Mouse (Mus musculus) lung, postnatal 0 days (tissue): ENCODE data around the gene Apoa5. TPM values are rescaled to one million over a fixed set of nuclear protein-coding genes. Genes with fewer than 3 reads are reported as not detected.
"Not testable (repeated sequence)": the region's sequence is repeated elsewhere in the genome, so short reads cannot be mapped to it uniquely, and the experiment has no call there.

Source experiments
- ATAC-seq: fragments of 200-750 bp; cut with Nextera tagmentation; 2 replicates; pipeline ENCODE4 v1.8.0; 2017; ENCODE audit warnings: moderate library complexity
- DNase-seq: peaks from one replicate; pipeline ENCODE4 v3.0.0-alpha.2; 2016; ENCODE audit warnings: low spot score
- H3K27ac ChIP-seq: fragments of 300-500 bp; sonication (generic); 2 replicates; pipeline ENCODE4 v1.5.1; 2014; ENCODE audit warnings: antibody characterized with exemption, mild to moderate bottlenecking, low read length, mixed read lengths
- H3K27me3 ChIP-seq: fragments of 300-500 bp; sonication (generic); replicated peaks from 2 replicates; pipeline ENCODE4 v1.6.1; 2014; ENCODE audit warnings: low read length, mixed read lengths; ENCODE audit not compliant: insufficient read depth
- H3K36me3 ChIP-seq: fragments of 300-500 bp; sonication (generic); 2 replicates; pipeline ENCODE4 v1.6.1; 2014; ENCODE audit warnings: low read length, mixed read lengths; ENCODE audit not compliant: insufficient read depth
- H3K4me1 ChIP-seq: fragments of 300-500 bp; sonication (generic); 2 replicates; pipeline ENCODE4 v1.6.1; 2014; ENCODE audit warnings: antibody characterized with exemption, low read depth, low read length, mixed read lengths; ENCODE audit not compliant: insufficient read depth
- H3K4me2 ChIP-seq: fragments of 300-500 bp; sonication (generic); replicated peaks from 2 replicates; pipeline ENCODE4 v1.6.1; 2014; ENCODE audit warnings: low read depth, mild to moderate bottlenecking, low read length, moderate library complexity, mixed read lengths
- H3K4me3 ChIP-seq: fragments of 300-500 bp; sonication (generic); 2 replicates; pipeline ENCODE4 v1.5.1; 2014; ENCODE audit warnings: low read depth, low read length
- H3K9ac ChIP-seq: fragments of 300-500 bp; sonication (generic); replicated peaks from 2 replicates; pipeline ENCODE4 v1.6.1; 2014; ENCODE audit warnings: low read depth, mild to moderate bottlenecking
- H3K9me3 ChIP-seq: fragments of 300-500 bp; sonication (generic); 2 replicates; pipeline ENCODE4 v1.6.1; 2016; ENCODE audit warnings: low read length, mixed read lengths
- CTCF ChIP-seq: IDR thresholded peaks from 2 replicates; pipeline ENCODE4 v1.5.1; 2016; ENCODE audit warnings: antibody characterized with exemption, mild to moderate bottlenecking
- EP300 ChIP-seq: IDR thresholded peaks from 2 replicates; pipeline ENCODE4 v1.6.1; 2016; ENCODE audit warnings: antibody characterized with exemption, mild to moderate bottlenecking, control low read depth
- WGBS: fragments of 180-500 bp; shearing (Covaris S2); extraction: QIAGEN DNeasy Blood & Tissue Kit; methylation state at CpG from one replicate; pipeline ENCODE4 v1.1.7; 2014; 5-methylcytosine and 5-hydroxymethylcytosine counted together
- polyA plus RNA-seq: library from polyadenylated mRNA; unstranded; fragments of >200 nt; fragmentation: Nextera tagmentation; extraction: Ambion mirVana; gene quantifications from 2 replicates; pipeline ENCODE4 v1.2.1, GENCODE M21; 2015

Gene Apoa5
- polyA plus RNA-seq, 1 experiment from 2014 or later, result 0.06 TPM

DNA sequence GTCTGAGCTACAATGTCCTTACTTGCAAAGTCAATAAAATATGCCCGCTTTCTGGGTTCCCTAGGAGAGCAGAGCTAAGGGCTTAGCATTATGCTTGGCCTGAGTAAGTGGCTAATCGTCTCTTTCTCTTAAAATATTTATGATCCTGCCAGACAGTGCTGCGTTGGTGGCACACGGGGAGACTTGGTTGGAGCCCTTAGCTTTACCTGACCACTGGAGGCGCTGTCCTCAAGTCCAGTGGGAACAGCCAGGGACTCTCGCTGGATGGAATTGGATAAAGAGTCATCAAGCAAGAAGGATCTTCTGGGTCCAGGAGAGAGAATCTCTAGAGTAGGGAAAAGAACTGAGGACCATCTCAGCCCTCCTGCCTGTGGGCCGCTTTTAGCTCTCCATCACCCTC lies 40.7 kb downstream of the Apoa5 start:
- H3K9me3 ChIP-seq, result no peaks in the 10 kb centered on the region
- WGBS, result 10% methylated on average over 7 of the region's 7 CpGs

DNA sequence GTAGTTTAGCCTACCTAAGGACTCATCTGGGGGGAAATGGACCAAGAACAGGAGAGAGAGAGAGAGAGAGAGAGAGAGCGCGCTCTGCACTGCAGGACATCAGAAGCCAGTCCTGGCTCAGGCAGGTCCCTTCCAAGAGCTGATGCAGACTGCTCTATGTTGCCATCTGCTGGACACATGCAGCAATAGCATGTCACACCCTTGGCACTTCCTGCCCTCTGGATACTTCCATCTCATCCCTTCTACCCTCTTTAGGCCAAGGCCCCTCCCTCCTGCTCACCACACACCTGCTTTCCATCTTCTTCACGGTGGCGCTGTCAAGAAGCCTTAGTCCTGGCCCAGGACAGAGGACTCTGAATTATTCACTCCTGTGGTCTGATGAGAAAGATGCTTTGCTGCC lies 46.1 kb downstream of the Apoa5 start:
- H3K36me3 ChIP-seq, result no peaks in the 10 kb centered on the region
- no peak overlapping the region for H3K9ac ChIP-seq
- H3K4me1 ChIP-seq, result no peaks in the 10 kb centered on the region
- peak; percentile 48 for ATAC-seq
- peak; percentile 78 for DNase-seq
- no peaks in the 10 kb centered on the region for H3K27me3 ChIP-seq
- no peak overlapping the region for H3K4me3 ChIP-seq
- TF ChIP-seq CTCF (peak; percentile 97), EP300 (no peak)
- 3% methylated on average over 4 of the region's 4 CpGs for WGBS
- no peak overlapping the region for H3K27ac ChIP-seq
- no peaks in the 10 kb centered on the region for H3K9me3 ChIP-seq
- no peak overlapping the region for H3K4me2 ChIP-seq

More for the DNA sequence above, 40.7 kb downstream of the Apoa5 start:
- Histone ChIP-seq H3K36me3 (no peaks in the 10 kb centered on the region), H3K4me3 (no peak overlapping the region), H3K9ac (no peak overlapping the region), H3K4me2 (no peak overlapping the region), H3K4me1 (no peaks in the 10 kb centered on the region), H3K27ac (no peak overlapping the region), H3K27me3 (no peaks in the 10 kb centered on the region)
- ATAC-seq, result no peak
- peak; percentile 35 for DNase-seq
- no peak for TF ChIP-seq EP300
- TF ChIP-seq CTCF, result peak; percentile 61

DNA sequence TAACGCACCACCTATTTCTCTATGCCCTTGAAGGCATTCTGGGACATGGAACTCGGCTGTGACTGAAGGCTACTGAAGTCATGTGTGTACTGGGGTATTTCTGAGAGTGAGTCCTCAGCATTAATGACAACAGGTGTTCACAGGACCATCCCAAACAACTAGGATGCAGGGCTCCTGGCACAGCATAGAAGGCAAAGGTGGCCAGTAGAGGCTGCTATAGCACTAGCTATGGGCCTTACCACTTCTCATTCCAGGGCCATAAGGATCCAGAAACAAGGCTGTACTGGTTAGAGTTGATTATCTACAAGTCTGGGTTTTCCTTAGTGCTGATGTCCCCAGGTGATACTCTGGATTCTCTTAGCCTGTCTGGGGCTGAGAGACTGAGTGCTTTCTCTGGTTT lies 46.5 kb downstream of the Apoa5 start:
- Histone ChIP-seq H3K4me1 (no peaks in the 10 kb centered on the region), H3K4me2 (no peak overlapping the region), H3K4me3 (no peak overlapping the region), H3K9ac (no peak overlapping the region), H3K9me3 (no peaks in the 10 kb centered on the region), H3K36me3 (no peaks in the 10 kb centered on the region), H3K27me3 (no peaks in the 10 kb centered on the region), H3K27ac (no peak overlapping the region)
- 34% methylated on average over 2 of the region's 2 CpGs for WGBS
- DNase-seq (no peak), ATAC-seq (no peak)
- no peak for TF ChIP-seq EP300
- no peak for TF ChIP-seq CTCF

DNA sequence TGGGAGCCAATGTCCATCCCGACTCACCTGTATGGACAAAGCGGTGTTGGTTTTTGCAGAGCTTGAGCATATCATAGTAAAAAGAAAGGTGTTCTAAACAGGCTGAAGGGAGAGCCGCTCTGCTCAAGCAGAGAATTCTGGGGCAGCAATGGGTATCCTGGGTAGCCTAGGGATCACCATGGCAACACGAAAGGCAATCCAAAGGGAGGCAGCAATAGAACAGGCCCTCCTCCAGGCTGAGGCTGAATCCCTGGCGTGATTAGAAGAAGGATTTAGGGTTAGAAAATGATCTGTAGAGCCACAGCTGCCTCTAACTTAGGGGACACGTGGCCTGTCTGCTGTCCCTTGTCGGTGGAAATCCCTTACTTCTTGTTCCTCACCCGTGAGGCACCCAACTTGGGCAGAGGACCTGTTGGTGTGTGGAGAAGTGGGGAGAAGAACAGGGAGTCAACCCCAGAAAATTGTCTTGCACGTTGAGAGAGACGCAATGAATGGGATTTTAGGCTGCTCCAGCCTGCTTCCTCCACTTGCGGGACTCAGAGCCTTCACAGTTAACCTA lies 47.5 kb downstream of the Apoa5 start:
- no peaks in the 10 kb centered on the region for H3K4me1 ChIP-seq
- WGBS, result 61% methylated on average over 11 of the region's 11 CpGs
- ATAC-seq (no peak), DNase-seq (no peak)
- H3K27ac ChIP-seq, result no peak overlapping the region
- H3K9me3 ChIP-seq, result no peaks in the 10 kb centered on the region
- no peak overlapping the region for H3K9ac ChIP-seq
- H3K4me3 ChIP-seq, result no peak overlapping the region
- no peaks in the 10 kb centered on the region for H3K27me3 ChIP-seq
- TF ChIP-seq EP300 (no peak), CTCF (no peak)
- no peaks in the 10 kb centered on the region for H3K36me3 ChIP-seq
- H3K4me2 ChIP-seq, result no peak overlapping the region

DNA sequence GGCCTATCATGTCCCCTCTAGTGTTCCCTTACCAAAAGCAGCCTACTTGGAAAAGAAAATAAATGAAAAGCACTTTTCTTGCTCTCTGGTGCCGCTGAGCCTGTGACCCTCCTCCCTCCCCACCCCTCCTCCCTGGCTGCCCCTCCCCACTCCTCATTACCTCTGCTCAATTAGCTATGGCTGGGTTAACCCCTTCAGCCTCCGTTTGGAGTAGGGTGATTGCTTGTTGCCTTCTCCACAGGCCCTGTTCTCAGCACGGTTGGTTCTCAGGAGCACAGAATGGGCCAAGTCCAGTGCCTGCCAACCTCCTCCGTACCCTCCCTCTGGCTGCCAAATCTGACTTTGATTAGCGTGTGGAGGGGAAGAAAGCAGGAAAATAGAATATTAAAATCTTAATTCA lies 48.0 kb downstream of the Apoa5 start:
- no peak overlapping the region for H3K9ac ChIP-seq
- H3K36me3 ChIP-seq, result no peaks in the 10 kb centered on the region
- 31% methylated on average over 5 of the region's 5 CpGs for WGBS
- ATAC-seq (no peak), DNase-seq (no peak)
- no peak overlapping the region for H3K27ac ChIP-seq
- no peaks in the 10 kb centered on the region for H3K9me3 ChIP-seq
- no peaks in the 10 kb centered on the region for H3K4me1 ChIP-seq
- TF ChIP-seq EP300, result no peak
- no peak for TF ChIP-seq CTCF
- no peak overlapping the region for H3K4me3 ChIP-seq
- H3K4me2 ChIP-seq, result no peak overlapping the region
- H3K27me3 ChIP-seq, result no peaks in the 10 kb centered on the region

DNA sequence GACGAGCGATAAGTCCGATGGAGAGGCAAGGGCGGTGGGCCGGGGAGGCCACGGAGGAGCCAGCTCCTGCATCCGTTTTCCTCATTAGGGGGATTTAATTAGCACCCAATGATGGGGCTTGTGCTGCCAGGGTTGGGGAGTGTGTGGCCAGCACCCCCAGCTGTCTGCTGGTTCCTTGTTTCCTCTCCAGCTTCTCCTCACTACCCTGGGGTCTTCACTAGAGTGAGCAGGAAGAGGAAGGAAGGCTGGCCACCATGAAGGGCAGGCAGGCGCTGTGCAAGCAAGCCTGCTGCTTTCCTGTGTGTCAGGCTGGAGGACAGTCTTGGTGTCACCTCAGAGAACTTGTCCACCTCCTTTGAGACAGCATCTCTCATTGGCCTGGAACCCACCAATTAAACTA lies 48.5 kb downstream of the Apoa5 start:
- no peak for TF ChIP-seq CTCF
- TF ChIP-seq EP300, result no peak
- H3K27me3 ChIP-seq, result no peaks in the 10 kb centered on the region
- 55% methylated on average over 8 of the region's 8 CpGs for WGBS
- no peak for ATAC-seq
- H3K36me3 ChIP-seq, result no peaks in the 10 kb centered on the region
- no peak overlapping the region for H3K4me2 ChIP-seq
- no peaks in the 10 kb centered on the region for H3K9me3 ChIP-seq
- H3K4me3 ChIP-seq, result no peak overlapping the region
- no peaks in the 10 kb centered on the region for H3K4me1 ChIP-seq
- no peak overlapping the region for H3K9ac ChIP-seq
- H3K27ac ChIP-seq, result no peak overlapping the region
- DNase-seq, result no peak

DNA sequence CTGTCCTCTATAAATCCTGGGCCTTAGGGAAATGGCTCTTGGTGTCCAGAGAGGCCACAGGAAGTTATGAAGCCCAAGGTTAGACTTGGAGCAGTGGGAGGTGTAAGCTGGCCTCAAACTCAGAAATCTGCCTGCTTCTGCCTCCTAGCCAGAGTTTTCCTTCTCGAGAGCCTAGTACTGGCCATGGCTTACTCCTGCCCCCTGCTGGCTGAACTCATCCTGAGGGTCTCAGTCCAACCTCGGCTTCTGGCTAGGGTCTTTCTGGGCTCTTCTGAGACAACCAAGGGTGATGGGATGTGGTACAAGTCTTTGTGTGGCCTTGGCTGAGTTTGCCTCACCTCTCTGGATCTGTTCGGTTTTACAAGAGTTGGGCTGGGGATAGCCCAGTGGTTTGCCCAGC lies 49.5 kb downstream of the Apoa5 start:
- DNase-seq, result no peak
- Histone ChIP-seq H3K27me3 (no peaks in the 10 kb centered on the region), H3K9me3 (no peaks in the 10 kb centered on the region), H3K4me2 (no peak overlapping the region), H3K9ac (no peak overlapping the region), H3K27ac (no peak overlapping the region), H3K4me1 (no peaks in the 10 kb centered on the region), H3K4me3 (no peak overlapping the region), H3K36me3 (no peaks in the 10 kb centered on the region)
- no peak for ATAC-seq
- TF ChIP-seq EP300, result no peak
- no peak for TF ChIP-seq CTCF
- WGBS, result 92% methylated on average over 3 of the region's 3 CpGs

DNA sequence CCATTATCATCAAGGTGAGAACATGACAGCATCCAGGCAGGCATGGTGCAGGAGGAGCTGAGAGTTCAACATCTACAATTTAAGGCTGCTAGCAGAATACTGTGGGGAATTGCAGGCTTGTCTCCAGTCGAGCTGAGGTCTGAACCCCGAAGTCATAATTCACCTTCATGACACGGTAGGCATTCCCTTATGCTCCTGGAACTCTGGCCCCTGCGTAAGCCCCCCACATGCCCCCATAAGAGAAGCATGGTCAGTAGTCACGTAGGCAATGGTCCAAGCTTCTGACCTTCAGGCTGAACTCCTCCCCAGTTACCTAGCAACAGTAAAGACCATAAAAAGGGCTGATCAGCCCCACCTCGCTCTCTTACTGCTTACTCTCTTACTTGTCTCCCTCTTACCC lies 51.5 kb downstream of the Apoa5 start, which contains the start of gene 4931429L15Rik:
TSS of gene 4931429L15Rik (minus strand) at position 101 of the 400 bp plus-strand sequence.
- H3K27ac ChIP-seq, H3K9ac ChIP-seq, H3K27me3 ChIP-seq, H3K36me3 ChIP-seq, H3K4me2 ChIP-seq, H3K9me3 ChIP-seq, H3K4me1 ChIP-seq, ATAC-seq, H3K4me3 ChIP-seq, DNase-seq: not testable (repeated sequence)
- 81% methylated on average over 6 of the region's 6 CpGs for WGBS
